Mouse (Mus musculus): ENCODE results near the gene Pcca.

Pcca gene

DNA sequence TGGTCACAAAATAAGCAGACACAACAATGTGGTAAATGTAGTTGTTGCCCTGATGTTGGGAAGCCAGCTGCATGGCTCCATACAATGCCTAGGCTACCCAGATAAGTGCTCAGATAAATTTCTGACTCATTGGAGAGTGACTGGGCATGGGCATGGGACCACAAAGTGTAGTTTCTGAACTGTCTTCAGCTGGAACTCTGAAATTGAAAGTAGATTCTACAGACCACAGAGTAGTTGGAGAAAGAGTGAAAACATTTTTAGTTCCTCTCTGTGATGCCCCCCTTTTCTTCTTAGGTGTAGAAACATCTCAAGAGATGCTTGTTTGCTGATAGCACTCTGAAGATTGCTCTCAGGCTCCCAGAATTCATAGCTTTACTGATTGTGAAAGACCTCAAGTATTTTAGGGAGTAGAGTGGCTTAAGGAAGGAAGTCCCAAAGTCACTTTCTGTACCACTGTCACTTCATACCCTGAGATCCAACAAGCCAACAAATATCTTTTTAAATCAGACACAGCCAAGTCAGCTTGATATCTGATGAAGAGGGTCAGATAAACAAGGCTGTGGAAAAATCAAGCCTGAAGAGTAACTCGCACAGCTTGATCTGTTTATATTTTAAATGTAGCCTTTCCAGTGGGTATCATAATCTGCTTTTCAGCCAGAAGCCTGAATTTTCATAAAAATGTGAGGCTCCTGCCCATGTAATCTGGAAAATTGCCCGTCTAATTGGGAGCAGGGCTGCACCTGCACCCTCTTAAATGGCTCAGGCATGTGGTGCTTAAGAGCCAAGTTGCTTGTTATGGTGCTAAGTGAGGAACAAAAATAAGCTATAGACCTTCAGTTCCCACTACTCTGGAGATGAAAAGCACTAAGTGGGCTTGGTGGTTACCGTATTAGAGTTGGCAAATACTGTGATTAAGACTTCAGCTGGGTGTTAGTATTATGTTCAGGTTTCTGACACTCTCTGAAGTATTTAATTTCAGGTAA lies 214.0 kb downstream of the Pcca start:
- no peak for DNase-seq (ENCODE audit: low spot score)

DNA sequence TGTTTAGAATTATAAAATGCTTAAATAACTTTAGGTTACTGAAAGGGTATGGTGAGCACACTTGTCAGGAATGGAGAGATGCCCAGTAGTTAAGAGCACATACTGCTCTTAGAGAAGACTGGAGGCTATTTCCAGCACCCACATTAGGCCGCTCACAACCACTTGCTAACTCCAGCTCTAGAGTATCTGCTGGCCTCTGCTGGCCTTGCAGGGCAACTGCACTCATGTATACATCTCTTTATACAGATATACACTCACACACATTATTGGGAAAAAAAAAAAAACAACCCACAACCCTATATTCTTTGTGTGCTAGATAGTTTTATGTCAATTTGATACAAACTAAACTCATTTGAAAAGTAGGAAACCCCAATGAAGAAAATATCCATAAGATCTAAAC lies 217.4 kb downstream of the Pcca start:
- DNase-seq (ENCODE audit: low spot score) = no peak

- no peak for DNase-seq (ENCODE audit: low spot score)
Measured at GRCm38 (mm10) chr14:122753278-122753677, 219.2 kb downstream of the Pcca start.

DNA sequence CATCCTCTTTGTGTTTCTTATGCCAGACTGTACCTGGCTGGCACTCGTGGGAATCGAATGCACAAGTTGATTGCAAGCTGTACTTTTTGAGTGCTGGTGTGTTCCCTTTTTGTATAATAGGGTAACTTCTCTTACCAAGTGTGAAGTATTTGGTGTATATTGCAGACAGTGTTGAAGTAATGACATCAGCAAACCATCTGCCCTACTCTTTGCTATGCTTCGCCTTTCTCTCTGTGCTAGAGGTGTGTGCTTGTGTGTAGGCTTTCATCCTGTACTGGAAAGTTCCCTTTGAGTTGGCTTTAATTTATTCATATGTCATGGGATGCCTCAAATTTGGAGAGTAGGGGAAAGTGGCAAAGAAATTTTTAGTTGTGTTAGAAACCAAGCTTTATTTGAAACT lies 220.2 kb downstream of the Pcca start:
- DNase-seq (ENCODE audit: low spot score) = no peak

GRCm38 (mm10) chr14:122755559-122755958 lies 221.4 kb downstream of the Pcca start:
- DNase-seq (ENCODE audit: low spot score) = no peak

DNA sequence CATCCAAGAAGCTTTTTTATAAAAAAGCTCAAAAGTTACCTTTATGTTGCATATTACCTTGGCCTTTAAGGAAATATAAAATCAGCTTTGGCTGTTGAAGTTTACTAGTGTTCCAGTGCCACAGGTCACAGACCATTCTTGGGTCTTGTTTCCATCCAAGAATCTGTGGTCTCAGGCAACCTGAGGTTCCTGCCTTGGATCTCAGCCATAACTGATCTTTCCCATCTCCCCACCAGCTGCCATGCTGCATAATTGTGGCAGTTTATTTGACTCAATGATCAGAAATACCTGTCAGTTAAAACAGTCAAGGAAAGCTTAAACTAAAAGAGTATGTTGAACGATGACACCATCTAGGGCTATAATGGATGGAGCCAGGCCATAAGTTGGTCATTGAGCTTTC lies 222.5 kb downstream of the Pcca start:
- DNase-seq (ENCODE audit: low spot score) = no peak

DNA sequence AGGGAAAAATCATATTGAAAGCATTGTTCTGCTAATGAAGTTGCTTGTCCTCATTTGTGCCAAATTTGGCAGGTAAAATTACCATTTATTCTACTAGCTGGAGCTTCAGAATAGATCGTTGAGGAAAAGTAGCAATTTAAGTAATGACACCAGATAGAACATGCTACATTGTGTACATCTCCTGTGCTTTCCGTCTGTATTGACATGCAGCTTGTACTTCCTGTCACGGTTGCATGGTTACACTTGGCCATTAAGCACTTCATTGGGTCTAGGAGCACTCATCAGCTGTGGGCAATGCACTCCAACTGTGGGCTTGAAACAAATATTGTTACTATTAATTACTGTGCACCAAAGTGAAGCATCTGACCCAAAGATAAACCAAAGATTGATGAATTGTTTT lies 225.8 kb downstream of the Pcca start:
- no peak for DNase-seq (ENCODE audit: low spot score)

- no peak for DNase-seq (ENCODE audit: low spot score)
Measured at GRCm38 (mm10) chr14:122760803-122761202, 226.7 kb downstream of the Pcca start.

- DNase-seq (ENCODE audit: low spot score) = peak; percentile 9
Measured at GRCm38 (mm10) chr14:122762603-122763002, 228.5 kb downstream of the Pcca start.

- DNase-seq (ENCODE audit: low spot score) = no peak
Measured at GRCm38 (mm10) chr14:122765951-122766350, 231.8 kb downstream of the Pcca start.

- no peak for DNase-seq (ENCODE audit: low spot score)
Measured at GRCm38 (mm10) chr14:122766448-122766847, 232.3 kb downstream of the Pcca start.

DNA sequence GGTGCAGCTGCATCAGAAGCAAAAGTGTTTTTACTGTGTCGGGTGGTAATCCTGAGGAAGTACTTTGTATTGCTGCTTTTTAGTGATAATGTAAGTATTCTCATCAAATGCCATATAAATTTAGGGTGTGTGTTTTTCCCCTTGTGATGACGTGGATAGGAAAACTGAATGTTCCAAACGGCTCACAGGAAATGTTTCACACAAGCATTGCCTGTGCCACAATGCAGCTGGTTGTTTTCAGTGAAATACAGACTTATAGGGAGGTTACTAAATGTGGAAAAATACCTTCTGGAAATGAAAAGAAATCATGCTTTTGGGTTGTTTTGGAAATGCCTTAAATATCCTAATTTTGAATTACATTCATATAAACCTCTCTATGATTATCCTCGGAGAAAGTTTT lies 250.6 kb downstream of the Pcca start:
- no peak for DNase-seq (ENCODE audit: low spot score)

DNA sequence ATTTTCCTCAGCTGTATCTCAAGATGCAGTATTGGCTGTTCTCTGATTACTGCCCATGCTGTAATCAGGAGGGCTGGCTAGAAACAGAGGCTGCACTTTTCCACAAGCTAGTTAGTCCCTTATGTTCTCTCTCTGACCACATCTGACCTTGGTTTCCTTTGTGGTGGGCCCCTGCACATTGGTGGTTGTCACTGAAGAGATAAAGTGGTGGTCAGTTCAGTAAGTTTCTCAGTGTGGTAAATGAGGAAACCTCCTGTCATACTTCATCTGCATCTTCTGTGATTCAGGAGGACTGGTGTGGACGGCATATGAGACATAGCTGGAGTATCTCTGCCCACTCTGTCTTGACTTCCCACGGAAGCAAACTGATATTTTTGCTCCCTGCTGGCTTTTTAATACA lies 254.1 kb downstream of the Pcca start:
- no peak for DNase-seq (ENCODE audit: low spot score)

- DNase-seq (ENCODE audit: low spot score) = no peak
Measured at GRCm38 (mm10) chr14:122790111-122790510, 256.0 kb downstream of the Pcca start.

GRCm38 (mm10) chr14:122793368-122793767 lies 259.2 kb downstream of the Pcca start:
- no peak for DNase-seq (ENCODE audit: low spot score)

- no peak for DNase-seq (ENCODE audit: low spot score)
Measured at GRCm38 (mm10) chr14:122800296-122800695, 266.2 kb downstream of the Pcca start.

- DNase-seq (ENCODE audit: low spot score) = no peak
Measured at GRCm38 (mm10) chr14:122821002-122821401, 286.9 kb downstream of the Pcca start.

DNA sequence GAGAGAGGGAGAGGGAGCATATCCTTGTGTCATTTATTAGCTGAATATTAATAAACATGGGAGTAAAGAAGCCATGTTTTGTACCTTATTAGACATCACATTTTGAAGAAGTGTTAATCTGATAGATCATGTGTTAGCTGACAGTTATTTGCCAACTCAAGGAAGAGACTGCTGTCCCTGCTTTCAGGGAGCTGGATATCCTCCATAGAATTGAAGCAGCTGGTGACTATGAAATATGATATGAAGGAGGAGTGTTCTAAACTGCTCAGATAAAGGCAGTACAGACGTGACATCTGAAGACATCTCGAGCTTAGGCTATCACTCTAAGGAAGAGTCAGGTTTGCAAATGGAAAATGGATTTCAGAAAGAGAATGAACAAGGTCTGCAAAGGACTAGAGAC lies 289.7 kb downstream of the Pcca start:
- DNase-seq (ENCODE audit: low spot score) = no peak

DNA sequence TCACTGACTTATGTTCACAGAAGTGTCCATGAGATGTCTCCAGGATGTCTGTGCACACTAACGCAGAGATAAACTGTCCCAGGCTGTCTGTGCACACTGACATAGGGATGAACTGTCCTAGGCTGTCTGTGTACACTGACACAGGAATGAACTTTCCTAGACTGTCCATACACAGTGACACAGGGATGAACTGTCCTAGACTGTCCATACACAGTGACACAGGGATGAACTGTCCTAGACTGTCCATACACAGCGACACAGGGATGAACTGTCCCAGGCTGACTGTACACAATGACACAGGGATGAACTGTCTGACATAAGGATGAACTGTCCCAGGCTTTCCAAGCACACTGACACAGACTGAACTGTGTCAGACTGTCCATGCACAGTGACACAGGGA lies 291.3 kb downstream of the Pcca start:
- no peak for DNase-seq (ENCODE audit: low spot score)

DNA sequence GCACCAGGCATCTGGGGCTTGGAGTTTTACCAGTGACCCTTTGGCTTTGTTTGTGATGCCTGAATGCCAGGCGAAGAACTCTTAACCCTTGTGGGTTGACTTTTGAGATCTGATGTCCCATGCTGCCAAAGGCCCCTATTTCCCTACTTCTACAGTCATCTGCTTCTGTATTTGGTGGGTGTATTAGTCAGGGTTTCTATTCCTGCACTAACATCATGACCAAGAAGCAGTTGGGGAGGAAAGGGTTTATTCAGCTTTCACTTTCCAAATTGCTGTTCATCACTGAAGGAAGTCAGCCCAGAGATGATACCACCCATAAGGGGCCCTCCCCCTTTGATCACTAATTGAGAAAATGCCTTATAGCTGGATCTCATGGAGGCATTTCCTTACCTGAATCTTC lies 296.3 kb downstream of the Pcca start:
- no peak for DNase-seq (ENCODE audit: low spot score)

DNA sequence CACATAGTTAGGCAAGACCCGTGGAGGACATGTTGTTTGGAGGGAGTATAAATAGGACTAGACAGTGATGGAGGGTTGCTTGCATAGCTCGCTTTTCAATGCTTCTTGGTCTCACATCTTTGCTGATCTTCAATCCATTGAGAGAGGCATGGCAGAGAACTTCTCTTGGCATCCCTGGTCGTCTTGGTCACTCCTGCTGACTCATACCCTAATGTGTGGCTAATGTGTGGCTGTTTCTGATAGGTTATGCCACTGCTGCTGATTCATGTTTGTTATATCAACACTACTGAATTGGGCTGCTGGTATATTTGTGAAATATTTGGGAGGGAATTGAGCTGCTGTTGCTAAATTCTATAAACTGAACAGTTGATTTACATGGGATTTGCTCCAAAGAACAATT lies 299.5 kb downstream of the Pcca start:
- peak; percentile 7 for DNase-seq (ENCODE audit: low spot score)

DNA sequence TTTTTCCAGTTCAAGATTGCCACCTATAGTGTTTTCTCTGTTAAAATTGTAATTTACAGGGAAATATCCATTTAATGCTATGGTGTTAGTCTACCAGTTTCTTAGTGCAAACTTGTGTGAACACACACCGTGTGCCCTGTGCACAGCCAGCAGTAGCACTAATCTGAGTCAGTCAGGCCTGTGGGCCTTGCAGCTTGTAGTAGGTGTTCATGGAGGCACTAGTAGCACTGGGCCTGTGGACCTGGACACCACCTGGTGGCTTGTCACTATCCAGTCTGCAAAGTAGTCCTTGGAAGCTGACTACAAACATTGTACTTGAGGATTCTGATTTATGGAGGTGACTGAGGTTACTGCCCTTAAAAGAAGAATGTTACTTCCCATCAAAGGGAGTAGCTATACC lies 300.6 kb downstream of the Pcca start:
- no peak for DNase-seq (ENCODE audit: low spot score)

GRCm38 (mm10) chr14:122835487-122836190 lies 301.5 kb downstream of the Pcca start:
- no peak for DNase-seq (ENCODE audit: low spot score)

Data from MN1 (cell line).